Mouse (Mus musculus) cerebellum, adult 8-10 months (tissue): ENCODE data around the gene Smim22.

ENCODE experiments used
- DNase-seq: peaks from one replicate; pipeline ENCODE4 v3.0.0; 2022

Smim22 gene

DNA sequence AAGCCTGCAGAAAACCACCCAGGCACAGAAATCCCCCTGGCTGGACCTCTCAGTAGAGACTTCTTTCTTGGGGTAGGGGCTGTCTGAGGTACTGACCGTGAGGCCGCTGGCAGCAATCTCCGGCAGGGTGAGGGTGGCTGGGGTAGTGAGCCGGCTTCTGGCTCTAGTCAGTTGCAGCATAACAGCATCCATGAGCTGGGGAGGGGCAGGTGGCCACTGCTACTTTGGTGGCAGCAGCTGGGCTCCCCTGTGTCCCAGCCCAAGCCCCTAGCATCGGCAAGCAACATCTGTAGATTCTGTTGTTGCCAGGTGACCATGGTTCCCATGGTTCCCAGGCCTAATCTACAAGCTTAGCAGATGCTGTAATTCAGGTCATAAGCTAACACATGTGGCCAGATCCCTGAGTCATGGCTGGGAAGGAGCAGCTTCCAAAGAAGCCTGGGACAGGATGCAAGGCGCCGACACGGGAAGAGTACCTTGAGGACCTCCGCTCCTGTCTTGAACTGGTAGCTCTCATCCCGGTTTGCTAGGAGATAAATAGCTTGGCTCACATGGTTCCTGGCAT lies 3.4 kb downstream of the Smim22 start:
- no peak for DNase-seq

DNA sequence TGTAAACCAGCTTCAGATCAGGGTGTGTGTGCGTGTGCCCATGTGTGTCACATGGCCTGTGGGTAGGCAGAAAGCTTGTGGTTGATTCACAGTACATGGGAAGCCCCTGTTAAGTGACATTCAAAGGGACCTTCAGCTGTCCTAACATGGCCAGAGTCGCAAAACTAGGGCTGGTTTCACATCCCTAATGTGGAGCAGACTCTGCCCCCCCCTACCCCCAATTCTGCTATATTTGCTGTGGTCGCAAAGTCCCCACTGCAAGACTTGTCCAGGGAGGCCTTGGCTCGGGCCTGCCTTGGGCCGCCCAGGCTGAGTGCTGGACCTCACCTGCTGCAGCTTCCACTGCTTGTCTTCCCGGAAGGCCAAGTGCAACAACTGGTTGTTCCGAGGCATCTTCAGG lies 4.2 kb downstream of the Smim22 start:
- DNase-seq = no peak

DNA sequence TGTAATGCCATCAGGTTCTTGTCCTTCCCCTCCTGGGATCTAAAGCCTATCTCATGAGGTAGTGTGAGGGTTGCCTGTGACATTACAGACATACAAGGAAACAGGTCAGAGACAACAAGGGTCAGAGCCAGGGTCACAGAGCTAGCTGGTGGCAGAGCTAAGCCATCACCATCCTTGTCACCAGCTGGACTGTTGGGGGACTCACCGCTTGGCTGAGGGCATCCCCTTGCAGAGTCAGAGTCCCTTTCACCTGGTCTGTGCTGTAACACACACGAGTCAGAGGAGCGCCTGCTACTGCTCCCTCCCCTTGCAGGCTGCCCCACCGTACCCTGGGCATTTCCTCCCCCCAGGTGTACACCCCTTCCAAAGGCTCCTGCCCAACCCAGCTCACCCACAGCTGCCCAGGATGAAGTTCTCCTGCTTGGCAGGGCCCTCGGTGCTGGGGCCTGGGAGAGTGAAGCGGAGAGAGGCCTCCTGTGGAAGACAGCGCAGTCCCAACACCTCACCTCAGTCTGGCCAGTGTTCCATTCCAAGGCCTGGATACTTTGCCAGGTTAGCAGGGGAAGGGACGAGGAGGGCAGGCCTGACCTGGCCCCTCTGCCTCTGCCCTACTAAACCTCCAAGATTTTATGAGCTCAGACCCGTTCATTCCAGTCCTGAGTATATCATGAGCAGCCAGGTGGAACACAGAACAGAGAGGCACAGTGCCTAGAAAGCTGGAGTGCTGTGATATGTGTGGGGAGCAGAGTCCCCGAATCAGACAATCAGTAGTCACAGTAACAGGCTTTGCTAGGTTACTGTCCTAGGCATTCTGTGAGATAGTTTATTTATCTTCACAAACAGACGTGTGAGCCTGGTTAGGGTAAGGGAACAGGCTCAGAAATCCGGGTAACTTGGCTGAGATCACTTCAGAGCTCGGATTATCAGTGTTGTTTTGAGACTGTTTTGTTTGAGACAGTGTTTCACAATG lies 5.2 kb downstream of the Smim22 start:
- peak; percentile 35 for DNase-seq

DNA sequence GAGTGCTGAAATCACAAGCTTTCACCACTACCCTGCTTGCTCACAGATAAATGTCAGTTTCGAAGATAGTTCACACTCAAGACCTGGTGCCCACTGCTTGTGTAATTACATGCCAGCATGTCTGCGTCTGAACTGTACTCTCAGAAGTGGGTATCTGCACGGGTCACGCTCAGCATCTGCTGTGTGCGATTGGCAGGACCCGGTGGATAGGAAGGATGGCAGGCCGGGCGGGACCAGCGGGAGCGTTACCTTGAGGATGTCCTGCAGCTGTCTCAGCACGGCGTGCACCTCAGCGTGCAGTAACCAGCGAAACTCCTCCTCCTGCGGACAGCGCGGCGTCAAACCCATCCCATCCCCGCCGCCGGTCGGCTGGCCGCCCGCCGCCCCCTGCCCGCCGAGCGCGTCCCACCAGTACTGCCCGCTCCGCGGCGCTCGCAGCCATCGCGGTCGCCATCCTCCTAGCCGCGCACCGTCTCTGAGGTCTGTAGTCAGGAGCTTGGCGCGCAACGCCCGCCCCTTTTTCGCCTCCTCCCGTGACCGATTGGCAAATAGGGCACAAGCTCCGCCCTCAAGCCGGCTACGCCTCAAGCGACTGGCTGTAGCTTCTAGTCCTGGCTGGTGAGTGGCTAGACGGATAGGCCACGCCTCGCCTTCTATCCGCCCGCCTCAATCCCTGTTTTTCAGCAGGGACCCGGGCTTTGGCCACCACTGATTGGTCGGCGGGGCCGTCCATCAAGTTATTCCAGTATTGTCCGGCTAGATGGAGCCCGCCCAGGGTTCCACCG lies 6.2 kb downstream of the Smim22 start, which contains the start of gene Rogdi:
Rogdi (minus strand) TSS at position 500 of the 785 bp plus-strand sequence.
- peak; percentile 99 for DNase-seq

DNA sequence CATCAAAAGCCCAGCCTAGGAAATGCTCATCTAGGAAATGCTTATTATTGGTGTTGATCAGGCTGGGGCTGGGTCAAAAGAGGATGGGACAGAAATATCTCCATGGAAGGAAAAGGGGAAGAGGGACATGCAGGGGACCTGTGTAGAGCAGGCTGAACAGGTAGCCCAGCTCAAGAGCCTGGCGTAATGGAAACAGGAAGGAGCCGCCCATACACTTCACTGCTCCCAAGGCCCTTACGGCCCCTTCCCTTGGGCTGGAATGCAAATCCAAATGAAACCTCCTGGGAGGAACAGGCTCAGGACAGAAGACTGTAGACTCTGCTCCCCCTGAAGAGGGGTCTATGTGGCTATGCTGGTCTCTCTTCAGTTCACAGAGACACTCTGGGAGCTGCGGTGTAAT lies 7.5 kb downstream of the Smim22 start:
- DNase-seq = no peak

DNA sequence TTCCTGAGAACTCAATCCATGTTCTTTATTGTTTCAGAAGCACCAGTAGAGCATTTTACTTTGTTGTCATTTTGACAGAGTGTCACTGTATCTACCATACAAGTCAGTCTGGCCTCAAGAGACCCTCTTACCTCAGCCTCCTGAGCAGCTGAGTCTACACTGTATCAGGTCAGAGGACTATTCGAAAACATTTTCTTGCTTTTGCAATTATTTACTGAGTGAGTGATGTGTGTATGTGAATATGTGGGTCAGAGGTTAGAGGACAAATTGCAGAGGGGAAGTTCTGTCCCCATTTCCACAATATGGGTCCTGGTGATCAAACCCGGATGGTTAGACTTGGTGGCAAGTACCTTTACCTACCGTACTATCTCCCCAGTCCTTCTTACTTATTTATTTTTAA lies 16.9 kb downstream of the Smim22 start:
- DNase-seq = no peak

DNA sequence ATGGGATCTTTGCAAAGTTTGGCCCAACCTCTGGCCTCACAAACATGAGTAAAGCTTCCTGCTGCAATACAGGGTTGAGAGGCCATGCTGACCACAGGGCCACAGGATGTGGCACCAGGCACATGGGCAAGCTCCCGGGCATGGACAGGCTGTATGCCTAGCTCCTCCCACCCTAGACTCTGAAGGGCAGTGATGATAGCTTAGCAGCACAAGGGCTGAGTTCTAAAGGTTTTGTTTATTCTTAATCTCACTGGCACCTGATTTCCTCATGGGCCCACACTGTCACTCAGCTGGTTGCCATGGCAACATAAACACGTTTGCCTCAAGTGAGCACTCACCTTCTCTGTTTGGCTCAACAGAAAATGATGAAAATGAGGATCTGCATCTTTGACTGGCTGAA lies 22.8 kb downstream of the Smim22 start:
- DNase-seq = no peak

DNA sequence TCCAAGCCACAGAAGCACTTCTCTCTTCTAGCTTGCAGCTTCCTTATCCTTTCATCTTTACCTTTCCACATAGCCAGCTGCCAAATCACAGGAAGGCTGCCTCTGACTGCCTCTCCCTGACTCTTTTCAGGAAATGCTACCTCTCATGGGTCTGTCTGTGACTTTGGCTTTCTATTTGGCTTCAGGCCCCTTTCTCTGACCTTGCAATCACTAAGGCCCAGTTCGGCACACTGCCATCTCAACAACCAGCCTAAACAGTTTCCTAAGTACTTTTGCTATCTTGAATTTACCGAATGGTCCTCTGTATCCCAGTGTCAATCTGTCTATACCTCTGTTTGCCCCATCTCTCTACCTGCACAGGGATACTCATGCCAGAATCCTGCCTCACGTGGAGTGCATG lies 28.5 kb downstream of the Smim22 start:
- no peak for DNase-seq

DNA sequence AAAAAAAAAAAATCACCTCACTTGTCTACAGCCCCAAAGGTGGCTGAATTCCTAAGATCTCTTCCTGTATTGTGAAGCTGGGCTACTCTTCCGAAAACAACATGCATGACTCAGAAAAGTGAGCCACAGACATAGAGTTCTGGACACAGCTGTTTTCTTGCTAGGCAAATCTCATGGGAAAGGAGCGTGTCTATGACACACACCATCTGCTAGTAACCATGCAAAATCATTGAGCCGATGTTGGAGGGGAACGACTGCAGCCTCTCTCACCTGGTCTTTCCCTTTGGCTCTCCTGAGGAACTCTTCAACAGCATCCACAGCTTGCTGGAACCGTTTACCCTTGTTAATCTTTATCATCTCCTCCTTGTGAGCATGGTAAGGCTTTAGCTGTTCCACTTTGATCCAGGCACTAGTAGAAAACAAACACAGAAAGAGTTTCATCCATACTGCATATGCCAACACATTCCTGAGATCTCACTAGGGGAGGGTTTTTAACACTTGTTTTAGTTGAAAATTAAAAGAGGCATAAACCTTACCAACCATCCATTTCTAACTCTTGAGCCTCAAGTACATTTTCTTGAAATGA lies 29.7 kb downstream of the Smim22 start:
- no peak for DNase-seq

DNA sequence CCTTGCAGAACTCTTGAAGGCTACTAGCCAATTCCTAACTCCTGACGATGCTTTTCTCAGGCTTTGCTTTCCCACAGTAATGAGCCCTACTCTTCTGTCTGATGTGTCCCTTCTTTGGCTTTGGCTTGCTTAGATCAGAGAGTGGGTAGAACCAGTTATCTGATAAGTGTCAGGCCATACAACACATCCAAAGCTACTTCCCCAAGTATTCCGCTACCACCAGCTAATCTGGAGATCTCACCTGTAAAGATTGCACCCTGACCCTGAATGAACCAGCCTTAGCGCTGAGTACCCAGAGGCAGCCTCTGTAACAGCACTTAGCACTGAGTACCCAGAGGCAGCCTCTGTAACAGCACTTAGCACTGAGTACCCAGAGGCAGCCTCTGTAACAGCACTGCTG lies 38.2 kb downstream of the Smim22 start:
- DNase-seq = no peak

DNA sequence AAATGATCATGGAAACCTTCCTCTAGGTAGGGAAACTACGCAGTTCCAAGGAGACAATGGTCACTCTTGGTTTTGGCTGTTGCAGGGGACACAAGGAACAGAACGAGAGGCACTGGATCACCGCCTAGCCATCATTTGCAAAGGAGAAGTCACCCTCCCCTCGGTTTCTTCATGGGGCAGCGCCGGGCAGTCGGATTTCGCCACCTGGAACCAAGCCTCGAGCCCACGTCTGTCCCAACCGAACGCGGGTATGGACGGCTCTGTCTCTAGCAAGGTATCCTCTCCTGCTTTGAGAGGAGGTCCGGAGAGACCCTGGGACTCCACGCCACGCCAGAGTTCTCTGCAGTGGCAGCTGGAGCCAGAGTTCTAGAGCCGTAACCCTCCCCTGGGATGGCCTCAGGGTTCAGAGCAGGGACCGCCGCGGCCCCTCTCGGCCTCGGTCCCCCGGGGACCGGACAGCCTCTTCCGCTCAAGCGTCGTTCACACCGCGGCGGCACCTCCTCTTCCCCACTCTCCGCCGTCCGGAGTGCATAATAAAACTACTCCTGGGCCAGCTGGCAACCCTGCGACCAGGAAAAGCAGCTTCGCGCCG lies 42.2 kb downstream of the Smim22 start:
- DNase-seq = no peak

DNA sequence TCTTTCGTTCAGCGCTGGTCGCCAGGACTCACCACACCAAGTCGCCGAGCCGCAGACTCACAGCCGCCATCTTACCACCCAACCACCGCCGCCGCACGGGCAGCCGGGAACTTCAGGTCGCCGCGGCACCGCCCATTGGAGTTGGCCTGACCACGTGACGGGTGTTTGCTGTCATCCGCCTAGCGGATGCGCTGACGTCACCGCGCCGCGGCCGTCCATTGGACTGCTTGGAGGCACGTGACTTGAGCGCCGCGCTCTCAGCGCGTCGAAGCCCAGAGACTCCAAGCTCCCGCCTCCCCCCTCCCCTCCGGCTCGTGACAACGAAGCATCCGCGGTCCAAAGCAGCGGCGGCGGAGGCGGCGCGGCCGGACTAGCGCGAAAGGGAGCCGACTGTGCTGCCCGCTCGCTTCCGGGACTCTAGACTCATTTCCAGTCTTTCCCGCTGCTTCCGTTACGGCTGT lies 42.7 kb downstream of the Smim22 start, which contains the start of the genes Glyr1 and Ubn1:
Glyr1 (minus strand) TSS at position 90 of the 461 bp plus-strand sequence.
Ubn1 (plus strand) TSS at position 284 of the 461 bp plus-strand sequence.
- peak; percentile 98 for DNase-seq

DNA sequence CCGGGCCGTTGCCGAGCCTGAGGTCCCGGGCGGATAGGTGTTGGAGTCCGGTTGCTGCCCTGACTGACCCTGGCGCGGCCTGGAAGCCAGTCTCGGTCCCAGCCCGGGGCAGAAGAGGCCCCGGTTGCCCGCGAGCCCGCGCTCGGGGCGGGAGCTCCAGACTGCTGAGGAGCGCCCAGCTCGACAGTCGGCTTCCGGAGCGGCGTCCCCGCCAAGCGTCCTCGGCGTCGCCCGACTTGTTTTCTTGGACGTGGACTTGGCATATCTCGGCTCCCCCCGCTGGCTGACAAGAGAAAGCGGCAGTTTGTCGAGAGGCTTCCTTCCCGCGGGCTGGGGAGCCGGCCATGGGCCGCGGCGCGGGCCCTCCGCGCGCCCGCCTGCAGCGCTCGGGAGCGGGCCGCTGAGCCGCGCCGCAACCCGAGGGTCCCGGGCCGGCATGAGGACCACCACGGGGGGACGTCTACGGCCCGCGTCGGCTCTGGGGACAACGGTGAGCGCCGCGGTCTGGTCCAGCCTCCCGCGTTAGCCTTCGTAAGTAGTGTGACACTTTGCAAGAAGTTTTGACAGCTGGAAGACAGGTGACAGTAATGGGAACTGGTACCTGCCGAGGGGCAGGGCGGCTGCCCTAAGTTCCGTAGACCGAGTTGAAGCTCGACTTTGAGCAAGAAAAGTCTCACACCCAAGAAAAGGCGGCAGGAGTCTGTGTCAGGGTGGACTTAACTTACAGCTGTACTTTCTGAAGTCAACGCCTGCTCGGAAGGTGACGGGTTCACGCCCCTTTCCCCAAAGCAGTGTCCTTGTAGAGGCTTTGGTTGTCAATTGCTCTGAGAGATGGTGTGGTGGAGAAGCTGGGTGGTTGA lies 43.4 kb downstream of the Smim22 start:
- DNase-seq = peak; percentile 19
